Mouse (Mus musculus) intestine, embryonic 15.5 days (tissue): ENCODE results near the gene Gm37240. TPM values are rescaled to one million over a fixed set of nuclear protein-coding genes. Genes with fewer than 3 reads are reported as not detected.

Experiments
- ATAC-seq: fragments of 200-750 bp; cut with Nextera tagmentation; 2 replicates; pipeline ENCODE4 v1.8.0; 2017; ENCODE audit warnings: moderate TSS enrichment, moderate library complexity
- H3K27ac ChIP-seq: fragments of 300-500 bp; sonication (generic); 2 replicates; pipeline ENCODE4 v1.5.1; 2015; ENCODE audit warnings: mild to moderate bottlenecking, inconsistent platforms
- H3K27me3 ChIP-seq: fragments of 300-500 bp; sonication (generic); replicated peaks from 2 replicates; pipeline ENCODE4 v1.6.1; 2015; ENCODE audit warnings: inconsistent platforms
- H3K36me3 ChIP-seq: fragments of 300-500 bp; sonication (generic); 2 replicates; pipeline ENCODE4 v1.6.1; 2015; ENCODE audit warnings: inconsistent platforms
- H3K4me1 ChIP-seq: fragments of 300-500 bp; sonication (generic); replicated peaks from 2 replicates; pipeline ENCODE4 v1.6.1; 2015; ENCODE audit warnings: inconsistent platforms
- H3K4me2 ChIP-seq: fragments of 300-500 bp; sonication (generic); replicated peaks from 2 replicates; pipeline ENCODE4 v1.6.1; 2015; ENCODE audit warnings: mild to moderate bottlenecking, inconsistent platforms
- H3K4me3 ChIP-seq: fragments of 300-500 bp; sonication (generic); replicated peaks from 2 replicates; pipeline ENCODE4 v1.5.1; 2015; ENCODE audit warnings: inconsistent platforms
- H3K9ac ChIP-seq: fragments of 300-500 bp; sonication (generic); 2 replicates; pipeline ENCODE4 v1.6.1; 2015; ENCODE audit warnings: inconsistent platforms
- H3K9me3 ChIP-seq: fragments of 300-500 bp; sonication (generic); 2 replicates; pipeline ENCODE4 v1.6.1; 2016; ENCODE audit warnings: inconsistent platforms
- WGBS: fragments of 180-500 bp; shearing (Covaris S2); methylation state at CpG from one replicate; pipeline ENCODE4 v1.1.7; 2015; 5-methylcytosine and 5-hydroxymethylcytosine counted together
- polyA plus RNA-seq: library from polyadenylated mRNA; unstranded; fragments of >200 nt; fragmentation: Nextera tagmentation; extraction: Ambion mirVana; gene quantifications from 2 replicates; pipeline ENCODE4 v1.2.1, GENCODE M21; 2015

The Gm37240 gene
- polyA plus RNA-seq, 1 experiment from 2014 or later, result 6.5 TPM

DNA sequence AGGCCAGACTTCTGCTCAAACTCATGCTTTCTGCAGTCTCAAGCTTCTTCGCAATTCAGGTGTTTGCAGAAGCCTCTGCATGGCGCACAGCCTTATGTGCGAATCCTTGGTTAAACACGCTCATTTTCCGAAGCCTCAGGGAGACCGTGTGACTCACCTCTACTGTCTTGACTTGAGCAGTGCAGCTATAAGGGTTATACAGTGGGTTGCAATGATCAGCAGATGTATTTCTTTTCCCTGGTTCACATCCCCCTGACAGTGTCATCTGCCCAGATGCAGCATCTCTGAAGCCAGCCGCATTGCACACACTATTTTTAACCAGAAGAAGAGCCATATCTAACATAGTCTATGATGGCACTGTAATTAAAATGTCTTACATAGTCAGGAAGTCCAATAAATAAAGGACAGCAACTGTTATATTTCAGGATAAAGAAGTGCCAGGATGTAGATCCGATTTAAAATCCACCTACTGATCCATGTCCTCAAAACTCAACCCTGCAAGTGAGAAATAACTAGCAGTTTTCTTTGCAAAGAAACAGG lies 843.6 kb downstream of the Gm37240 start:
- Histone ChIP-seq H3K9me3 (no peaks in the 10 kb centered on the region), H3K4me2 (no peak overlapping the region), H3K9ac (no peak overlapping the region), H3K4me1 (no peaks in the 10 kb centered on the region), H3K27ac (no peak overlapping the region), H3K27me3 (no peaks in the 10 kb centered on the region), H3K36me3 (no peaks in the 10 kb centered on the region), H3K4me3 (no peak overlapping the region)
- no peak for ATAC-seq
- 87% methylated on average over 8 of the region's 8 CpGs for WGBS

DNA sequence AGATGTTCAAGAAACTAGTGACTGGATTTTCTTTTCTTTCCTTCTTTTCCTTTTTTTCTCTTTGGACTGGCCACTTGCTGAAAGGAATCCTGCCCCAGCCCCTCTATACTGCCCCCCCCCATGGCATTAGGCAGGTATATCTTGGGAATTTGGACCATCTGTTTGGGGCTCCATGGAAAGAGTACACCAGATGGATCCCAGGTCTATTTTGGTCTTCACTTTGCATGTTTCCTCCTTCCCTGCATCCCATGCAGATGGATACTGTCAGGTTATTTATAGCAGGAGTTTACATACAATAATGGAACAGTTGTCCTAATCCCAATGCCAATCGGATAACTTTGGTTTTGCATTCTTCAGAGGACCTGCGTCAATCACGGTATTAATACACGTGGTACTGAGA lies 845.2 kb downstream of the Gm37240 start:
- H3K4me2 ChIP-seq, result no peak overlapping the region
- H3K9ac ChIP-seq, result no peak overlapping the region
- no peak overlapping the region for H3K4me3 ChIP-seq
- no peaks in the 10 kb centered on the region for H3K27me3 ChIP-seq
- no peak for ATAC-seq
- no peak overlapping the region for H3K27ac ChIP-seq
- no peaks in the 10 kb centered on the region for H3K9me3 ChIP-seq
- no peaks in the 10 kb centered on the region for H3K4me1 ChIP-seq
- H3K36me3 ChIP-seq, result no peaks in the 10 kb centered on the region
- WGBS, result 91% methylated on average over 4 of the region's 4 CpGs

GRCm38 (mm10) chr3:85029141-85029540 lies 858.2 kb downstream of the Gm37240 start:
- Histone ChIP-seq H3K9me3 (no peaks in the 10 kb centered on the region), H3K4me2 (no peak overlapping the region), H3K4me1 (no peaks in the 10 kb centered on the region), H3K4me3 (no peak overlapping the region), H3K9ac (no peak overlapping the region), H3K27ac (no peak overlapping the region), H3K36me3 (no peaks in the 10 kb centered on the region), H3K27me3 (no peaks in the 10 kb centered on the region)
- no peak for ATAC-seq
- 94% methylated on average over 1 of the region's 1 CpGs for WGBS

- Histone ChIP-seq H3K9me3 (no peaks in the 10 kb centered on the region), H3K4me1 (no peaks in the 10 kb centered on the region), H3K9ac (no peak overlapping the region), H3K27ac (no peak overlapping the region), H3K27me3 (no peaks in the 10 kb centered on the region), H3K36me3 (no peaks in the 10 kb centered on the region), H3K4me2 (no peak overlapping the region), H3K4me3 (no peak overlapping the region)
- ATAC-seq, result no peak
- 31% methylated on average over 6 of the region's 6 CpGs for WGBS
Measured at GRCm38 (mm10) chr3:85024817-85025705, 862.3 kb downstream of the Gm37240 start.

DNA sequence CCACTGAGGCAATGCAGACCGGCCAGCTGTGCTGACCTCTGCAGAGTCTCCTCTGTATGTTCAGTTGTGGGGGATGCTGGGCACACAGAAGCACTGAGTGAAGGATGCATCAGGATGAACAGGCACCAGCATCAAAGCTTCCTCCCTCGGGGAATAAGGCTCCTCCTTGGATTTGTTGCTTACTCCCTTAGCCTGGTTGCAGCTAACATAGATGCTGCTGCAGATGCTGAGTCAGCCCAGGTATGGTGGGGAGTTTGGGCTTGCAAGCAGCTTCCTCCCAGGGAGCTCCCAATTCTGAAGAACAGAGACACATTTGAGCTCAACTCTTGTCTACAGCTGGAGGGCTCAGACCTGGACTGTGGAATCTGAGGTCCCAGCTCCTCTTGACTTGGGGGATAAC lies 863.1 kb downstream of the Gm37240 start:
- Histone ChIP-seq H3K27ac (no peak overlapping the region), H3K27me3 (no peaks in the 10 kb centered on the region), H3K4me3 (no peak overlapping the region), H3K4me2 (no peak overlapping the region), H3K9me3 (no peaks in the 10 kb centered on the region), H3K9ac (no peak overlapping the region), H3K36me3 (no peaks in the 10 kb centered on the region), H3K4me1 (no peaks in the 10 kb centered on the region)
- no peak for ATAC-seq
- 63% methylated on average over 2 of the region's 2 CpGs for WGBS

DNA sequence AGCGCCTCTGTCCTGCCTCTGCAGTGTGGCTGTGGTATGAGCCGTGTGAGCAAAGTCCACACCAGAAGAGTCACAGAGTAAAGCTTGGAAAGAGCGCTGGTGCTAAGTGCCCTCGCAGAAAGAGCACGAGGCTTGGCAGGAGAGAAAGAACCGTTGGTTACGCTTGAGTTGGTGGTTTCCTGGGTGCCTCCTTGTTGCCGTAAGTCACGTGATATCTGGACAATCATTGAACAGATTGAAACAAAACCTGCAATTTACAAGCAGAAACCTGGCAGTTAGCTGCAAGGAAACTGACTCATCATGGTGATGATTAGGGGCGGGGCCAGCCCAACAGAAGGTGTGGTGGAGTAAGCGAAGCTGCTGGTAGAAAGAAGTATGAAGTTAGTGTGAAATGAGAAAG lies 864.5 kb downstream of the Gm37240 start:
- 68% methylated on average over 11 of the region's 11 CpGs for WGBS
- Histone ChIP-seq H3K27me3 (no peaks in the 10 kb centered on the region), H3K36me3 (no peaks in the 10 kb centered on the region), H3K4me1 (no peaks in the 10 kb centered on the region), H3K27ac (no peak overlapping the region), H3K4me2 (no peak overlapping the region), H3K4me3 (no peak overlapping the region), H3K9me3 (no peaks in the 10 kb centered on the region), H3K9ac (no peak overlapping the region)
- peak; percentile 81 for ATAC-seq

DNA sequence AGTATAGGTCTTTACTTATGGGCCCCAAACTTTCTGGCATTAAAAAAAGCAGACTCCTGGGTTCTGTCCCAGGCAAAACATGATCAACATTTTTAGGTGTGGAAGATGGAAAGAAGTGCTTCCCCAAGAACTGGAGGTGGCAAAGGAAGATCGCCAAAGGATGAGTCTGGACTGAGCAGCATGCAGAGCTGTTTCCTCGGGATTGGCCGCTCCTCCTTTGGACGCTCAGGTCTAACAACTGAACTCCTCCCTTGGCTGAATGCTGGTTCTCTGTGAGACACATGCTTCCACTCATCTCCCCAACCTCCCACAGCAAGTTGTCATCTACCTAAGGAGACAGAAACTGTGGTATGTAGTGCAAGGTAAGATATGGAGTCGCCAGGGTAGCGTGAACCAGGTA lies 865.5 kb downstream of the Gm37240 start:
- WGBS, result 95% methylated on average over 6 of the region's 6 CpGs
- Histone ChIP-seq H3K9ac (no peak overlapping the region), H3K36me3 (no peaks in the 10 kb centered on the region), H3K4me2 (no peak overlapping the region), H3K9me3 (no peaks in the 10 kb centered on the region), H3K27me3 (no peaks in the 10 kb centered on the region), H3K4me1 (no peaks in the 10 kb centered on the region), H3K27ac (no peak overlapping the region), H3K4me3 (no peak overlapping the region)
- no peak for ATAC-seq

DNA sequence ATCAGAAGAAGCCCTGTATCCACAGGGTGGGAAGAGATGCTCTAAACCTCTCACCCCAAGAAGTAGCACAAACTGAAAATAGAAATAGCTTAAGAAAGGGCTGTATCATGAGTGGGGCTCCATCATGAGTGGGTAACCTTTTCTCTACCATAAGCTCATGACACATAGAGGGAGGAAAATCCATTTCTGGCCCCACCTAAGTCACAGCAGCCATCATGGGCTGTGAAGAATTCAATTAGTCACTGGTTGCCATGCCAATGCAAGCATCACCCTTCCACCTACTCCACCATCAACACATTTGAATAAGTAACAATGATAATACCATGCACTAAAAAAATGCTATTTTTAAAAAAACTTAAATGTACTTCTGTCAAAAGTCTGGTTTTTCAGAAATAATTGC lies 867.2 kb downstream of the Gm37240 start:
- no peaks in the 10 kb centered on the region for H3K27me3 ChIP-seq

GRCm38 (mm10) chr3:85015667-85016066 lies 871.7 kb downstream of the Gm37240 start:
- WGBS, result 48% methylated on average over 9 of the region's 9 CpGs

More for the DNA sequence above, 867.2 kb downstream of the Gm37240 start:
- Histone ChIP-seq H3K4me1 (no peaks in the 10 kb centered on the region), H3K9me3 (no peaks in the 10 kb centered on the region), H3K4me2 (no peak overlapping the region), H3K36me3 (no peaks in the 10 kb centered on the region), H3K27ac (no peak overlapping the region), H3K4me3 (no peak overlapping the region), H3K9ac (no peak overlapping the region)
- ATAC-seq, result no peak

DNA sequence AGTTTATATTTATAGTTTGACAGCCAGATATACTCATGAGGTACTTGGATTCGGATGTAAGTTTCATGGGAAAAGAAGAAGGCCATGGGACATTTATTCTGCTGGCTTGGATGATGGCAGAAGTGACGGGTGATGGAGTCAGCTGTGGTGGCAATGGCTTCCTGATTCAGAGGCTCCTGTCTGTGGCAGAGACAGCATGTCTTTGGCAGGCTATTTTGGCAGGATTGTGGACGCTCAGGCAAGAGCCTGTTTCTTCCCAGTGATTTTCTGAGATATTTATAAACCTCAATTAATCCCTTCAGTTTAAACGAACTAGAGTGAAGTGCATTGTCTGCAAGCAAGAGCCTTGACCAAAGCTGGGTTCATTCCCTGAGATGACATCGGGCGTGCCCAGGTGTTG lies 874.4 kb downstream of the Gm37240 start:
- Histone ChIP-seq H3K27ac (no peak overlapping the region), H3K36me3 (no peaks in the 10 kb centered on the region), H3K27me3 (no peaks in the 10 kb centered on the region), H3K9ac (no peak overlapping the region), H3K9me3 (no peaks in the 10 kb centered on the region), H3K4me2 (no peak overlapping the region), H3K4me3 (no peak overlapping the region), H3K4me1 (no peaks in the 10 kb centered on the region)
- no peak for ATAC-seq
- WGBS, result 84% methylated on average over 6 of the region's 6 CpGs

More at GRCm38 (mm10) chr3:85015667-85016066, 871.7 kb downstream of the Gm37240 start:
- H3K4me3 ChIP-seq, result no peak overlapping the region
- no peaks in the 10 kb centered on the region for H3K4me1 ChIP-seq
- H3K27ac ChIP-seq, result no peak overlapping the region
- H3K4me2 ChIP-seq, result no peak overlapping the region
- no peaks in the 10 kb centered on the region for H3K27me3 ChIP-seq
- no peaks in the 10 kb centered on the region for H3K9me3 ChIP-seq
- no peak for ATAC-seq
- H3K9ac ChIP-seq, result no peak overlapping the region
- H3K36me3 ChIP-seq, result no peaks in the 10 kb centered on the region

DNA sequence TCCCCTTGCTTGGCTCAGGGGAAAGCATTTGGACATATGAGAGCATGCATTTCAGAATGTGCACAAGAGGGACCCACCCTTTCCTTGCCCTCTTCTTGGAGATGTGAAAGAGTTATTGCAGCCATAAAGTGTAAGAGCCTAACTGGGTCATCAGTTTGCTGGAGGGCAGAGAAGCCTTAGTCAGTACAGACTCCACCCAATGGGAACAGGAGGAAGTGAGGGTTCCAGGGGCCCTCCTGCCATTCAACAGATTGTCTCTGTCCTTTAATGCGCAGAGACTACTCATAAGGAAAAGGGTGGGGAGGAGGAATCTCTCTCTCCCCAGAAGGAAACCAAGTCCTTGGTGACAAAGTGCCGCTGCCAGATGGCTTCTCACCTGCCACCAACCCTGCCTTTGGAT lies 882.1 kb downstream of the Gm37240 start:
- no peaks in the 10 kb centered on the region for H3K27me3 ChIP-seq
- ATAC-seq, result peak; percentile 82
- H3K4me2 ChIP-seq, result no peak overlapping the region
- H3K4me1 ChIP-seq, result no peaks in the 10 kb centered on the region
- H3K9ac ChIP-seq, result no peak overlapping the region
- WGBS, result 74% methylated on average over 2 of the region's 2 CpGs
- H3K4me3 ChIP-seq, result no peak overlapping the region
- H3K27ac ChIP-seq, result no peak overlapping the region
- no peaks in the 10 kb centered on the region for H3K9me3 ChIP-seq
- H3K36me3 ChIP-seq, result no peaks in the 10 kb centered on the region

DNA sequence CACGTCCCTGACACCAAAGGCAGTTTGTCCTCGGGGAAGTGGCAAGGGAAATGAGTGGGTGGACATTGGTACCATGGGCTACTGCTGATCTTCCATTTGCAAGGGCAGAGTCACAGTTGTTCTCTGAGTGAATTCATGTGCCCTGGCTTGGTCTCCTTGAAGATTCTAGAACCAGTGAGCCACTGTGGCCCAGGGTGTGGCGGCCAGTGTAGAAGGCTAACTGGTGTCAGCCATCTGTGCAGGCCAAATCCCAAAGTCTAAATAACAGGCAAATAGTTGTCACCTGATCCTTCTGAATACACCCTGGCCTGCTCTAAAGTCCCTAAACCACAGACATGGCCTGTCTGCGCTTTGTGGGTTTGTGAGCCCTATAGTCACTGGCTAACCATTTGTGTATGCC lies 898.4 kb downstream of the Gm37240 start:
- no peaks in the 10 kb centered on the region for H3K27me3 ChIP-seq
- H3K4me1 ChIP-seq, result no peaks in the 10 kb centered on the region
- no peak overlapping the region for H3K27ac ChIP-seq
- H3K4me3 ChIP-seq, result no peak overlapping the region
- H3K9ac ChIP-seq, result no peak overlapping the region
- ATAC-seq, result no peak
- H3K4me2 ChIP-seq, result no peak overlapping the region
- no peaks in the 10 kb centered on the region for H3K36me3 ChIP-seq
- no peaks in the 10 kb centered on the region for H3K9me3 ChIP-seq
- WGBS, result 89% methylated on average over 4 of the region's 4 CpGs

GRCm38 (mm10) chr3:84985121-84985625 lies 902.1 kb downstream of the Gm37240 start:
- Histone ChIP-seq H3K36me3 (no peaks in the 10 kb centered on the region), H3K4me2 (no peak overlapping the region), H3K27ac (no peak overlapping the region), H3K27me3 (no peaks in the 10 kb centered on the region), H3K4me3 (no peak overlapping the region), H3K9ac (no peak overlapping the region), H3K4me1 (no peaks in the 10 kb centered on the region), H3K9me3 (no peaks in the 10 kb centered on the region)
- ATAC-seq, result no peak
- 78% methylated on average over 8 of the region's 8 CpGs for WGBS
